Mouse (Mus musculus) lung, adult 2 months (tissue): ENCODE data around the gene Fam206a.

Source experiments
- CTCF ChIP-seq: fragments of 200-500 bp; IDR thresholded peaks from 2 replicates; pipeline ENCODE4 v1.5.1; 2011; ENCODE audit warnings: mild to moderate bottlenecking, low read length, control low read depth; ENCODE audit not compliant: insufficient read depth
- POLR2A ChIP-seq: fragments of 200-500 bp; IDR thresholded peaks from 2 replicates; pipeline ENCODE4 v1.6.1; 2011; ENCODE audit warnings: low read depth, mild to moderate bottlenecking, control low read depth, low read length, borderline replicate concordance; ENCODE audit errors: extremely low read depth

GRCm38 (mm10) chr4:56847400-56847799 lies 45.3 kb downstream of the Fam206a start:
- TF ChIP-seq POLR2A: no peak
- TF ChIP-seq CTCF: no peak
